Comparison of ENCODE assay signal across 8 mouse cellular contexts in the genomic region with DNA sequence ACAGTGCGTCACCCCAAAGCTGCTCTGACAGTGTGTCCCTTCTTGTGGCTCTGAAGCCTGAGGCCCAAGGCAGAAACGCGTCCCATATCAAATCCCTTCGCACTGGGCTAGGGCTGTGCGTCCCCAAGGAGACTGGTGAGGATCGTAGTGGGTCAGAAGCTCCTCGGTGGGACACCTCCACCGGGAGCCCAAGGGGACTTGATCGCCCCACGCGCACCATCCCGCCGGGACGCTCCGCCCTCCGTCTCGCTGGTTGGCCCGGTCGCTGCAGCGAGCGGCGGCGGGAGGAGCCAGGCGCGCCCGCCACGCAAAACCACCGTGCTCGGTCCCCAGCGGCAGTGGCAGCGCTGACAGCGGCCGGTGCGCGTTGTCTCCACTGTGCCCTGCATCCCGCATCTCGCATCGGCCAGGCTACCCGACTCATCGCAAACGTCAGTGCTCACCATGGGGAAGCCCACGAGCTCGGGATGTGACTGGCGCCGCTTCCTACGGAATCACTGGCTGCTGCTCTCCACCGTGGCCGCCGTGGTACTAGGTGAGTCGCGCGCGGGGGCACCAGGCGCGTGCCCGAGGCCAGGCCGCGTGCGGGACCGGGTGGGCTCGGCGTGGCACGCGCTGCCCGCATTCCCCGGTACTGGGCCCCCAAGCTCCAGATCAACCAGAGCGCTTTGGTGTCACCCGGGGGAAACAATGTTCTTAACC. TPM values are rescaled to one million over a fixed set of nuclear protein-coding genes. Genes with fewer than 3 reads are reported as not detected.
DNase-seq lines count a peak whose midpoint lies in the region; ATAC-seq lines count a peak whose summit lies in the region.

Gene Slc1a1 (plus strand): TSS at position 252 of the 702 bp plus-strand sequence.

- under 1% methylated on average over 68 of the region's 68 CpGs for WGBS in intestine, embryonic 15.5 days

- no peaks in the 10 kb centered on the region for H3K9me3 ChIP-seq in intestine, embryonic 15.5 days

- H3K27ac ChIP-seq in intestine, embryonic 15.5 days, result no peak within 1 kb of the TSS

- H3K9ac ChIP-seq in intestine, embryonic 15.5 days, result peak within 1 kb of the TSS; percentile 28

- no peaks in the 10 kb centered on the region for H3K4me1 ChIP-seq in intestine, embryonic 15.5 days (replicated peaks)

- peaks cover 17% of the 10 kb centered on the region for H3K27me3 ChIP-seq in intestine, embryonic 15.5 days (replicated peaks)

- DNase-seq in adrenal gland, postnatal 10 days, result peak; percentile 68
- peak; percentile 62 to 67 for DNase-seq in cerebellum, postnatal 4 days (ENCODE audit: low spot score in 2 of 2)
- DNase-seq in gastrocnemius, postnatal 10 days, result peak; percentile 29
- DNase-seq in left cerebral cortex, adult 8-10 months (ENCODE audit: low spot score in 2 of 2), result peak; percentile 71 to 81
- peak; percentile 59 for DNase-seq in lung, postnatal 36 days
- DNase-seq in right cerebral cortex, postnatal 14 days, result peak; percentile 82
- DNase-seq in spleen, adult 12 weeks (ENCODE audit: low spot score), result no peak

- H3K4me3 ChIP-seq in intestine, embryonic 15.5 days (replicated peaks), result peak within 1 kb of the TSS; percentile 51

- H3K36me3 ChIP-seq in intestine, embryonic 15.5 days, result no peaks in the 10 kb centered on the region

- ATAC-seq in intestine, embryonic 15.5 days, result peak; percentile 78

- peak within 1 kb of the TSS; percentile 96 for H3K4me2 ChIP-seq in intestine, embryonic 15.5 days (replicated peaks)

RNA-seq across cellular contexts. Expression of gene Slc1a1, which starts in this region (rescaled TPM):
- total RNA-seq in adrenal gland, postnatal 10 days (2021), result under 1 TPM; 0.51 to 0.94 TPM
- total RNA-seq in gastrocnemius, postnatal 10 days (2021), result under 1 TPM; 0.80 to 0.81 TPM
- polyA plus RNA-seq in intestine, embryonic 15.5 days (2015; fragmentation: Nextera tagmentation; extraction: Ambion mirVana), result 0.74 and 0.97 TPM in 2 replicates
- 100 to 1,000 TPM in 1 of 4 experiments, 10 to 100 TPM in 3; 98.1 to 102 (median 98.6) TPM for total RNA-seq in left cerebral cortex, adult 8-10 months (2022)

Comparison
In these comparisons a context has a peak if more than half of its experiments do, and no peak if none do; other contexts are left out.
1. RNA of gene Slc1a1 (total RNA-seq): 98.1 to 102 TPM in left cerebral cortex, adult 8-10 months; 0.51 to 0.94 TPM in adrenal gland, postnatal 10 days and 0.80 to 0.81 TPM in gastrocnemius, postnatal 10 days; every median in the first group is over 10 times any median in the second.
2. Peak in DNase-seq in adrenal gland, postnatal 10 days; RNA of the gene not detected or under 1 TPM.
3. Peak in DNase-seq in gastrocnemius, postnatal 10 days; RNA of the gene not detected or under 1 TPM.
4. Peak in ATAC-seq, H3K4me3 ChIP-seq, H3K9ac ChIP-seq and H3K4me2 ChIP-seq in intestine, embryonic 15.5 days; RNA of the gene not detected or under 1 TPM.